Mouse (Mus musculus): ENCODE measurements at regions not wholly inside any gene's neighbourhood (a gene's known extent, or its start where the extent isn't known, plus 50 kb on each side); places are given as distances from the start of the nearest gene placed in this dataset.
A peak's percentile ranks its signal among the peaks of the same experiment; 100 is the strongest.

DNA sequence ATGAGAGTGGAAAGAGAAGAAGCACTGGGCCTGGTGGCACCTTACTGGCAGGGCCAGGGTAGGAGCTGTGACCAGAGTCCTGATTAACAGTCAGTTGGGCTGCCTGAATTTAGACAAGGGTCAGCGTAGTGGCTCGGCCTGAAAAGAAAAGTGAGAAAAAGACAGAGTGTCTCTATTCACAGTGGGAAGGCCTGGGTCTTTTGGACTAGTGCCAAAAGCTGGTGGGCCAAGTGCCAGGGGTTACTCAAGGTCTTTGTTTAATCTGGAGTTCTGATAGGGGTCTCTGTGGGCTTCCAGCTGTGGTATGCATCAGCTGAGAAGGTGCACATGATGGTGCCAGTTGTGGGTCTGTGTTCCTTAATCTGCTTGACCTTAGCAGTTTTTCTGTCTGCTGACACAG, 2129.4 kb upstream of the Pcdh20 start:
- peak in 1 of 2 experiments; percentile 3 for DNase-seq (ENCODE audit: low spot score in 2 of 2)
